Mouse (Mus musculus) regulatory T cell (primary cell): ENCODE measurements around the gene Gm10681.
"Not testable (repeated sequence)": the region's sequence is repeated elsewhere in the genome, so short reads cannot be mapped to it uniquely, and the experiment has no call there.

Experiments
- in situ Hi-C: fragments of 300-600 bp; cut with MboI, MseI; formaldehyde crosslinking; loops from one replicate; pipeline ENCODE4 v1.15.1; 2025; ENCODE audit warnings: high pct_unique_total_duplicates

Gm10681 gene

GRCm38 (mm10) chr3:98522779-98523178 lies 65.8 kb downstream of the Gm10681 start:
- in situ Hi-C loops: loop anchor here (5.0 kb wide), 2 partner anchors 55 kb away; no protein-coding TSS in a partner anchor

- in situ Hi-C loops: not testable (repeated sequence)
These were observed 78.2 kb downstream of the Gm10681 start, which contains the start of gene Hsd3b4 for GRCm38 (mm10) chr3:98510414-98510813. TSS of gene Hsd3b4 (minus strand) at chr3:98510514.

GRCm38 (mm10) chr3:98507229-98507628 lies 81.4 kb downstream of the Gm10681 start:
- in situ Hi-C loops: not testable (repeated sequence)
